ENCODE assay signal across 8 mouse cellular contexts in the genomic region with DNA sequence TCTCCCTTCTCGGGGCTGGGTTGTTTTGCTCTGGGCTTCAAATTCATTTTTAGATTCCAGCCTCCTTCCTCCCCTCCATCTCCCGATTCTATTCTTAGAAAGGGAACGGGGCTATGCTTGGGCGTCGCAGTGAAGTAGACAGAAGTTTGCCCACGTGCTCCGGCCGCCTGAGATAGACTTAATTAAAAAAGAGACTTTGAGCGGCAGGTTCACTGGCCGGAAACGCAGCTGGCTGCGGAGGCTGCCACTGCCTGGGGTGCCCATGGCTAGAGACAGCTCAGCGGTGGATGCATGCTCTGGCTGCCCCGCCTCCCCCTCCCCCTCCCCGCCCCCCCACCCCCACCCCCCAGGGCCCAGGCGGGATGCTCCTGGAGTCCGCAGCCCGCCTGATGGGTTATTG. TPM values are rescaled to one million over a fixed set of nuclear protein-coding genes. Genes with fewer than 3 reads are reported as not detected.
A peak's percentile ranks its signal among the peaks of the same experiment; 100 is the strongest.
DNase-seq lines count a peak whose midpoint lies in the region; ATAC-seq and TF ChIP-seq lines count a peak whose summit lies in the region.

No protein-coding gene starts in this region.

- no peaks in the 10 kb centered on the region for H3K79me2 ChIP-seq in liver, adult 2 months (ENCODE audit: control insufficient read depth, insufficient read depth, low read length)

- no peak for TF ChIP-seq POLR2A in liver, adult 2 months (IDR thresholded peaks at IDR 0.05; ENCODE audit: extremely low read depth, insufficient read depth, low read length)

- no peaks in the 10 kb centered on the region for H3K9me3 ChIP-seq in forebrain, embryonic 13.5 days (replicated peaks)
- 0 out of 2 replicates have a peak, but pooled peaks cover 2% of the 10 kb centered on the region for H3K9me3 ChIP-seq in heart, embryonic 16.5 days (replicated peaks; ENCODE audit: control insufficient read depth, low read length)
- no peaks in the 10 kb centered on the region for H3K9me3 ChIP-seq in kidney, embryonic 16.5 days (ENCODE audit: low read length)

- peak; percentile 23 to 32 for DNase-seq in cerebellum, postnatal 14 days
- no peak for DNase-seq in cerebellum, adult 9-10 months
- peak; percentile 8 for DNase-seq in liver, adult 2 months (ENCODE audit: extremely low read depth, low read depth, low spot score)
- DNase-seq in retina, adult 2 months (ENCODE audit: low read depth, low spot score): peak; percentile 20
- DNase-seq in testis, postnatal 14 days (ENCODE audit: low spot score): no peak

- WGBS in forebrain, embryonic 13.5 days: 0% methylated on average over 17 of the region's 18 CpGs
- 1% methylated on average over 16 of the region's 18 CpGs for WGBS in heart, embryonic 16.5 days
- whole genome bisulfite sequencing in kidney, embryonic 16.5 days: under 1% methylated on average over 17 of the region's 18 CpGs
- WGBS in liver, adult 2 months: 14% methylated on average over 17 of the region's 18 CpGs

- peaks cover 21% of the 10 kb centered on the region for H3K4me1 ChIP-seq in forebrain, embryonic 13.5 days
- H3K4me1 ChIP-seq in heart, embryonic 16.5 days (ENCODE audit: control insufficient read depth, insufficient read depth, low read length): peaks cover 18% of the 10 kb centered on the region
- H3K4me1 ChIP-seq in kidney, embryonic 16.5 days (ENCODE audit: insufficient read depth, low read length): peaks cover 16% of the 10 kb centered on the region
- H3K4me1 ChIP-seq in liver, adult 2 months (ENCODE audit: control insufficient read depth, insufficient read depth, low read length): 0 out of 2 replicates have a peak, but pooled peaks cover 3% of the 10 kb centered on the region

- H3K36me3 ChIP-seq in forebrain, embryonic 13.5 days (ENCODE audit: poor library complexity, severe bottlenecking): no peaks in the 10 kb centered on the region
- no peaks in the 10 kb centered on the region for H3K36me3 ChIP-seq in heart, embryonic 16.5 days (ENCODE audit: control insufficient read depth, insufficient read depth)
- H3K36me3 ChIP-seq in kidney, embryonic 16.5 days (ENCODE audit: insufficient read depth, low read length): no peaks in the 10 kb centered on the region
- H3K36me3 ChIP-seq in liver, adult 2 months (ENCODE audit: control insufficient read depth, insufficient read depth, low read length): no peaks in the 10 kb centered on the region

- peaks cover 7% of the 10 kb centered on the region; the same call in 1 of the 2 replicates for H3K27me3 ChIP-seq in forebrain, embryonic 13.5 days
- H3K27me3 ChIP-seq in heart, embryonic 16.5 days (ENCODE audit: control insufficient read depth, insufficient read depth, low read length): no peaks in the 10 kb centered on the region
- peaks cover 17% of the 10 kb centered on the region; the same call in 1 of the 2 replicates for H3K27me3 ChIP-seq in kidney, embryonic 16.5 days (ENCODE audit: insufficient read depth, low read length)
- H3K27me3 ChIP-seq in liver, adult 2 months (ENCODE audit: control insufficient read depth, insufficient read depth, low read length): no peaks in the 10 kb centered on the region

- H3K27ac ChIP-seq in forebrain, embryonic 13.5 days: peak overlapping the region; percentile 76
- peak overlapping the region; percentile 88 for H3K27ac ChIP-seq in heart, embryonic 16.5 days (ENCODE audit: low read length)
- no peak overlapping the region for H3K27ac ChIP-seq in kidney, embryonic 16.5 days (ENCODE audit: low read length)
- H3K27ac ChIP-seq in liver, adult 2 months (replicated peaks; ENCODE audit: insufficient read depth, low read depth, low read length): no peak overlapping the region

- H3K4me2 ChIP-seq in forebrain, embryonic 13.5 days: peak overlapping the region; percentile 54
- H3K4me2 ChIP-seq in heart, embryonic 16.5 days (ENCODE audit: low read depth, low read length): peak overlapping the region; percentile 47
- peak overlapping the region; percentile 39 for H3K4me2 ChIP-seq in kidney, embryonic 16.5 days (replicated peaks; ENCODE audit: low read depth, low read length)

- ATAC-seq in forebrain, embryonic 13.5 days: peak; percentile 80
- peak; percentile 85 for ATAC-seq in heart, embryonic 16.5 days (replicated peaks; ENCODE audit: extremely low read depth, insufficient read depth, low FRiP score)
- peak; percentile 83 for ATAC-seq in kidney, embryonic 16.5 days (ENCODE audit: low FRiP score, low TSS enrichment)

- H3K9ac ChIP-seq in forebrain, embryonic 13.5 days: no peak overlapping the region
- no peak overlapping the region for H3K9ac ChIP-seq in heart, embryonic 16.5 days (ENCODE audit: low read length)
- no peak overlapping the region for H3K9ac ChIP-seq in kidney, embryonic 16.5 days (replicated peaks; ENCODE audit: low read length)
- H3K9ac ChIP-seq in liver, adult 2 months (ENCODE audit: low read depth, low read length): no peak overlapping the region

- no peak for TF ChIP-seq CTCF in liver, adult 2 months (IDR thresholded peaks at IDR 0.05; ENCODE audit: low read depth, low read length)

- peak overlapping the region; percentile 21 for H3K4me3 ChIP-seq in forebrain, embryonic 13.5 days
- no peak overlapping the region; the same call in 1 of the 2 replicates for H3K4me3 ChIP-seq in heart, embryonic 16.5 days (ENCODE audit: low read length)
- H3K4me3 ChIP-seq in kidney, embryonic 16.5 days (ENCODE audit: low read length): no peak overlapping the region
- no peak overlapping the region for H3K4me3 ChIP-seq in liver, adult 2 months (ENCODE audit: insufficient read depth, low read depth, low read length)

RNA-seq across cellular contexts. Expression of a gene that starts 31.2 kb away (rescaled TPM):
- 4.6 and 5.3 TPM in 2 replicates for polyA plus RNA-seq in forebrain, embryonic 13.5 days (2015; fragmentation: Nextera tagmentation; extraction: Ambion mirVana)
- 4.1 and 4.3 TPM in 2 replicates for polyA plus RNA-seq in heart, embryonic 16.5 days (2015; fragmentation: Nextera tagmentation; extraction: Ambion mirVana)
- polyA plus RNA-seq in kidney, embryonic 16.5 days (2015; fragmentation: Nextera tagmentation; extraction: Ambion mirVana): 4.3 and 4.8 TPM in 2 replicates
- 0.28 and 0.60 TPM in 2 replicates for total RNA-seq in liver, adult 2 months (2014; rRNA removed)
- 1.8 and 4.1 TPM in 2 replicates for polyA plus RNA-seq in liver, adult 2 months (2012; rRNA removed)

Comparison
In these comparisons a context has a peak if more than half of its experiments do, and no peak if none do; other contexts are left out.
1. DNase-seq: peak in cerebellum, postnatal 14 days (2 of 2), liver, adult 2 months (single experiment) and retina, adult 2 months (single experiment); none in cerebellum, adult 9-10 months (single experiment) and testis, postnatal 14 days (single experiment).
2. H3K27ac ChIP-seq: peak in forebrain, embryonic 13.5 days (single experiment) and heart, embryonic 16.5 days (single experiment); none in kidney, embryonic 16.5 days (single experiment) and liver, adult 2 months (single experiment).
3. Peak in every context shown above with its lines, with median percentiles within 50 percentile points of each other: ATAC-seq and H3K4me2 ChIP-seq.